Mouse (Mus musculus): ENCODE data around the gene Zfp580.
"Not testable (repeated sequence)": the region's sequence is repeated elsewhere in the genome, so short reads cannot be mapped to it uniquely, and the experiment has no call there.

Zfp580 gene

DNA sequence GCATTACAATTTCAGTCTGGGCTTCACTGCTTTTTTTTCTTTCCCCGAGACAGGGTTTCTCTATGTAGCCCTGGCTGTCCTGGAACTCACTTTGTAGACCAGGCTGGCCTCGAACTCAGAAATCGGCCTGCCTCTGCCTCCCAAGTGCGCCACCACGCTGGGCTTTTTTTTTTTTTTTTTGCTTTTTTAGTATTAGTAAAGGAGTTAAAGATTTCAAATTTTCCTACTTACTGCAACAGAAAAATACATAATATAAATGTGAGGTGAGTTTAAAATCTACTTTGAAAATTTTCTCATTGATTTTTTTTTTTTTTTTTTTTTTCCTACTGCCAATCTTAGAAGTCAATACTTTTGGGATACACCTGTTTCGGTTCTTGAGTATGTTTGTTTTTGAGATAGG, 13.5 kb downstream of the Zfp580 start:
- H3K36me3 ChIP-seq (ENCODE audit: insufficient read depth, low read length), result peaks cover 59% of the 10 kb centered on the region
- TF ChIP-seq CTCF (conservative IDR thresholded peaks at IDR 0.05; ENCODE audit: low read length) (no peak), POU5F1 (IDR thresholded peaks at IDR 0.05; ENCODE audit: borderline replicate concordance, low read length) (no peak), NANOG (IDR thresholded peaks at IDR 0.05; ENCODE audit: borderline replicate concordance, low read length) (no peak)
- H3K4me3 ChIP-seq (replicated peaks; ENCODE audit: low read length), result peak overlapping the region; percentile 97
- H3K4me1 ChIP-seq (replicated peaks; ENCODE audit: low read depth, low read length), result peaks cover 69% of the 10 kb centered on the region
- no peaks in the 10 kb centered on the region for H3K27me3 ChIP-seq (ENCODE audit: insufficient read depth, low read length)
- H3K9me3 ChIP-seq (ENCODE audit: low read length), result no peaks in the 10 kb centered on the region

DNA sequence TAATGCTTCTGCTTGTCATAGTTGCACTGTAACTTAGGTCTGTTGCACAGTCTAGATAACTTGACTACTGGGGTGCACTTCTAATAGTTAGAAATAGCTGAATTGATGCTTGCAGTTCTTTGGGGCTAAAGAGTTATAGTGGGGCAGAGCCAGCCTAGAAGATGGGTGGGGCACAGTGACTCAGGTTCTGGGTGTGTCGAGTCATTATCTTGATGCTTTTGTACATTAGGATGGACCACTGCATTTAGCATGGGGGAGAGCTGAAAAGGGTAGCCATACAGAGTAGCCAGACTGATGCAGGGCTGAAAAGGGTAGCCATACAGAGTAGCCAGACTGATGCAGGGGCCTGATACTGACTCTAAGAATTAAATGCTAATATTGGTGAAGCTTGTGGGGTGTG, 22.2 kb downstream of the Zfp580 start:
- no peak overlapping the region for H3K4me3 ChIP-seq (replicated peaks; ENCODE audit: low read length)
- H3K4me1 ChIP-seq (replicated peaks; ENCODE audit: low read depth, low read length), result peaks cover 87% of the 10 kb centered on the region
- H3K27me3 ChIP-seq (ENCODE audit: insufficient read depth, low read length), result no peaks in the 10 kb centered on the region
- no peak for TF ChIP-seq NANOG (IDR thresholded peaks at IDR 0.05; ENCODE audit: borderline replicate concordance, low read length)
- TF ChIP-seq CTCF (conservative IDR thresholded peaks at IDR 0.05; ENCODE audit: low read length), result no peak
- TF ChIP-seq POU5F1 (IDR thresholded peaks at IDR 0.05; ENCODE audit: borderline replicate concordance, low read length), result no peak
- H3K36me3 ChIP-seq (ENCODE audit: insufficient read depth, low read length), result peaks cover 98% of the 10 kb centered on the region
- no peaks in the 10 kb centered on the region for H3K9me3 ChIP-seq (ENCODE audit: low read length)

DNA sequence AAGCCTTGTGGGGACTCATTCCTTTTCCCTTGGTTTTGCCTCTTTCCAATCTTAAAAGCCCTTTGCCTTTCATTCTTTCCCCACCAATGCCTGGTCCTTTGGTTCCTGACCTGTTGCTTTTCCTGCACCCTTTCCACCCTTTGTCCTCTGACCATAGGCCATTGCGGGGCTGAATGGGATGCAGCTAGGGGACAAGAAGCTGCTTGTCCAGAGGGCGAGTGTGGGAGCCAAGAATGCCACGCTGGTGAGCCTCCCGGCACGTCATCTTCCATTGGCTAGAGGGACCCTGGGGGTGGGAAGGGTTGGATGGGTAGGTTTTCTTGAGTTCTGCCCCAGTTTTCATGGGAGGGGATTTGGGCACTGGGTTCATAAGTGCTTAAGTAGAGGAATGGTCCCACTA, 23.6 kb downstream of the Zfp580 start:
- H3K4me1 ChIP-seq (replicated peaks; ENCODE audit: low read depth, low read length), result peaks cover 79% of the 10 kb centered on the region
- peaks cover 90% of the 10 kb centered on the region for H3K36me3 ChIP-seq (ENCODE audit: insufficient read depth, low read length)
- H3K9me3 ChIP-seq (ENCODE audit: low read length), result no peaks in the 10 kb centered on the region
- H3K4me3 ChIP-seq (replicated peaks; ENCODE audit: low read length), result no peak overlapping the region
- TF ChIP-seq POU5F1 (IDR thresholded peaks at IDR 0.05; ENCODE audit: borderline replicate concordance, low read length), result no peak
- TF ChIP-seq NANOG (IDR thresholded peaks at IDR 0.05; ENCODE audit: borderline replicate concordance, low read length), result no peak
- no peak for TF ChIP-seq CTCF (conservative IDR thresholded peaks at IDR 0.05; ENCODE audit: low read length)
- no peaks in the 10 kb centered on the region for H3K27me3 ChIP-seq (ENCODE audit: insufficient read depth, low read length)

DNA sequence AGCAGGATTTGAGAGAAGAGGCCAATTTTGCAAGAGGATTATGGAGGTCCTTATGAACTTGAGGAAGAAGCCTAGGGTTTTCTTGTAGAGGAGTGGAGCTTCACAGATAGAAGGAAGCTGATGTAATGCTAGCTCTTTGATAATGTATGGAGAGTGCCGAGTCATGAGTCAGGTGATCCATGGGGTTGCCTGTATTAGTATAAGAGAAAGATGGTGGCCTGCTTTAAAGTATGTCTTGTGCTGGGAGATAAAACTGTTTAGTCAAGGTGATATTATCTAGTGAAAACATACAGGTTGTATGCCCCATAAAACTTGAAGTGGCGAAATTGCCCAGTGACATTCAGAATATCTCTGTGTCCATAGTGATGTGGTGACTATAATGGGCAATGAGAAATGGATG, 25.6 kb downstream of the Zfp580 start:
- Histone ChIP-seq H3K4me3 (replicated peaks; ENCODE audit: low read length) (no peak overlapping the region), H3K27me3 (ENCODE audit: insufficient read depth, low read length) (no peaks in the 10 kb centered on the region), H3K36me3 (ENCODE audit: insufficient read depth, low read length) (peaks cover 73% of the 10 kb centered on the region), H3K9me3 (ENCODE audit: low read length) (no peaks in the 10 kb centered on the region), H3K4me1 (replicated peaks; ENCODE audit: low read depth, low read length) (peaks cover 75% of the 10 kb centered on the region)
- TF ChIP-seq CTCF (conservative IDR thresholded peaks at IDR 0.05; ENCODE audit: low read length), result no peak
- no peak for TF ChIP-seq NANOG (IDR thresholded peaks at IDR 0.05; ENCODE audit: borderline replicate concordance, low read length)
- no peak for TF ChIP-seq POU5F1 (IDR thresholded peaks at IDR 0.05; ENCODE audit: borderline replicate concordance, low read length)

DNA sequence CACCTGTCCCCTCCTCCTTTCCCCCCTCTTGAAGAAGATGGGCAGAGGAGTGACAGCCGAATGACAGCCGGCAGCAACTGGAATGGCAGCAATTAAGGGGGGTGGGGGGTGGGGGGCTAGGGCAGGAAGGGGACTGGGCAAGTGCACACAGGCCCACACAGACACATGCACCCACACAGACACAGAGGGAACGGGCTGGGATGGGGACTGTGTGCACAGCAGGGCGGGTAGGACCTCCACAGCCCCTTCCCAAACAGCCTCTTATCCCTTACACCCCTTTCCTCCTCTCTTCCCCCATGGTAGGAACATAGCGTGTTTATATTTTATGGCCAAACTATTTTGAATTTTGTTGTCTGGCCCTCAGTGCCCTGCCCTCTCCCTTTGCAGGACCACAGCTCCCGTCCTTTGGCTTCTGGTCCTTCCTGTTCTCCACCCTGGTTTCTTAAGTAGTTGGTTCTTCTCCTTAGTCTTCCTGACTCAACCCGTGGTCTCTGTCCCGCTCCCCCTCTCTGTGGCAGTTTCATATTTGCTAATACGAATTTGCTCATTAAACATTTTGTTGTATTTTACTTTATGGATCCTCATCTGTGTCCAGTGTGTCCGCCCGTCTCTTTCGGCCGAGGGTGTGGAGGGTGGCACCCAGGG, 28.1 kb downstream of the Zfp580 start:
- peaks cover 71% of the 10 kb centered on the region for H3K36me3 ChIP-seq (ENCODE audit: insufficient read depth, low read length)
- not testable (repeated sequence) for H3K9me3 ChIP-seq (ENCODE audit: low read length); H3K27me3 ChIP-seq (ENCODE audit: insufficient read depth, low read length)
- peaks cover 68% of the 10 kb centered on the region for H3K4me1 ChIP-seq (replicated peaks; ENCODE audit: low read depth, low read length)
- peak overlapping the region; percentile 98 for H3K4me3 ChIP-seq (replicated peaks; ENCODE audit: low read length)

DNA sequence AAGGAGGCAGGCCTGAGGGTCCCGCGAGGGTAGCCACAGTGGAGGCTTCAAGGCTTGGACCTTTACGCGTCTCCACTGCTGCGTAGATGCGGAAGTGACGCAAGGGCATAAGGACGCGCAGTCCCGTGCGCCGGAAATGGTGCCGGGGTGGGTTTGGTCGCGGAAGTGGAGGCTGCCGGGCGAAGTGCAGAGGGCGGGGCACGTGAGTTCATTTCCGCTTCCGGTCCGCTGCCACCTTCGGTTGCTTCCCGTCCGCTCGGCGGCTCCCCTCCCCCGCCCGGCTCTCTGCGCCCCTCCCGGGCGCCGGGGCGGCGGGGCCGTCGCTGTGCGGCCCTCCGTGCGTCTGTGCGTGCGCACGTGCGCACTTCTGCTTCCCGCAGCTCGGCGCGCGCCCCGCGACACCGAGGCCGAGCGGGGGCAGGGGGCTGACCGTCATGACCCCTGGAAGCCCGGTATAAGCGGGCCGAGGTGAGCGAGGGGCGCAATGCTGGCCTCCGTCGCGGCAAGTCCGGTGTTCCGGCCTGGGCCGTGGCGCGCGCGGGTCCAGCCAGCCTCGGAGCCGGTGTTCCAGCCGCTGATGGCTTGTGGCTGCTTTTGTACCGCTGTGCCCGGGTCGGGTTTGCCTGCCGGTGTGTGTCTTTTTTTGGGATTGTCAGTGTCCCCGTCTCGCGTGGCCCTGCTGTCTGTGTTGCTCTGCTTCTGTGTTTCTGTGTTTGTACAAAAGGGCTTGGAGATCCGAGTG, 28.8 kb downstream of the Zfp580 start, which contains the start of gene Epn1:
TSS of gene Epn1 (plus strand) at position 226 of the 742 bp plus-strand sequence.
- no peak for TF ChIP-seq NANOG (IDR thresholded peaks at IDR 0.05; ENCODE audit: borderline replicate concordance, low read length)
- no peak for TF ChIP-seq POU5F1 (IDR thresholded peaks at IDR 0.05; ENCODE audit: borderline replicate concordance, low read length)
- TF ChIP-seq CTCF (conservative IDR thresholded peaks at IDR 0.05; ENCODE audit: low read length), result no peak
- no peaks in the 10 kb centered on the region for H3K27me3 ChIP-seq (ENCODE audit: insufficient read depth, low read length)
- H3K9me3 ChIP-seq (ENCODE audit: low read length), result no peaks in the 10 kb centered on the region
- H3K4me3 ChIP-seq (replicated peaks; ENCODE audit: low read length), result peak within 1 kb of the TSS; percentile 98
- peaks cover 68% of the 10 kb centered on the region for H3K4me1 ChIP-seq (replicated peaks; ENCODE audit: low read depth, low read length)
- peaks cover 71% of the 10 kb centered on the region for H3K36me3 ChIP-seq (ENCODE audit: insufficient read depth, low read length)

DNA sequence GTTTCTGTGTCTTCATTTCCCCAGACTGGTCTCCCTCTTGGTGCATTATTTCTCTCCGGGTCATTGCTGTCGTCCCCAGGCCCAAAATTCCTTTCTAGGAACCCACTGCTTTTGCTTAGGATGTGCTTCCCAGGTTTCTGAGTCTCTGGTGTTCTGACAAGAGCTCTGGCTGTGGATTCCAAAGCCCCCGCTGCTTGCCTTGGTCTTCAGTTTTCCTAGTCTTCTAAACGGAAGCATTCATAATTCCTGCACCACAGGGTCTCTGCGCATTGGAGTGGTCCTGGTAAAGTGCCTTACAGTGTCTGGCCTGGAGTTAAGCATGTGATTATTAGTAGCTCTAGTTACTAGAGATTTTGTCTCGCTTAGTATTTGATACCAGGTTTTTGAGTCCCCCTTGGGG, 29.5 kb downstream of the Zfp580 start:
- peak overlapping the region; percentile 98 for H3K4me3 ChIP-seq (replicated peaks; ENCODE audit: low read length)
- TF ChIP-seq POU5F1 (IDR thresholded peaks at IDR 0.05; ENCODE audit: borderline replicate concordance, low read length) (no peak), CTCF (conservative IDR thresholded peaks at IDR 0.05; ENCODE audit: low read length) (no peak), NANOG (IDR thresholded peaks at IDR 0.05; ENCODE audit: borderline replicate concordance, low read length) (no peak)
- no peaks in the 10 kb centered on the region for H3K9me3 ChIP-seq (ENCODE audit: low read length)
- H3K27me3 ChIP-seq (ENCODE audit: insufficient read depth, low read length), result no peaks in the 10 kb centered on the region
- peaks cover 71% of the 10 kb centered on the region for H3K4me1 ChIP-seq (replicated peaks; ENCODE audit: low read depth, low read length)
- peaks cover 72% of the 10 kb centered on the region for H3K36me3 ChIP-seq (ENCODE audit: insufficient read depth, low read length)

DNA sequence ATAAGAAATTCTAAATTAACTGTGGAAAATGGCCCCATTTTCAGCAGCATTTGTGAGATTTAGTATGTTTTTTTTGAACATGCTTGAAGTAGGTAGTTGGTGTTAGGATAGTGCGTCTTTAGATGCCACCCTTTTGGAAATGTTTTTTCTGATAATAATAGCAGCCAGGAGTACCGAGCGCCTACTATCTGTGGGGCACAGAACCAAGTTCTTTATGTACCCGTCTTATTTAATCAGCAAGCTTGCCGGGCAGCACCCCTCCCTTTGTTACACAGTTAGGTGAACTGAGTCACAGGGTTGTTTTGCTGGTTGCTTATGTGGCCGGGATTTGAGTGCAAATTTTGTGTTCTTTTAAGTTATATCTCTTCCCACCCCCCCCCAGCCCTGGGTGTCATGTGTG, 29.9 kb downstream of the Zfp580 start:
- TF ChIP-seq CTCF (conservative IDR thresholded peaks at IDR 0.05; ENCODE audit: low read length) (no peak), NANOG (IDR thresholded peaks at IDR 0.05; ENCODE audit: borderline replicate concordance, low read length) (no peak)
- peaks cover 73% of the 10 kb centered on the region for H3K36me3 ChIP-seq (ENCODE audit: insufficient read depth, low read length)
- H3K4me3 ChIP-seq (replicated peaks; ENCODE audit: low read length), result peak overlapping the region; percentile 98
- H3K27me3 ChIP-seq (ENCODE audit: insufficient read depth, low read length), result no peaks in the 10 kb centered on the region
- H3K4me1 ChIP-seq (replicated peaks; ENCODE audit: low read depth, low read length), result peaks cover 68% of the 10 kb centered on the region
- no peaks in the 10 kb centered on the region for H3K9me3 ChIP-seq (ENCODE audit: low read length)

DNA sequence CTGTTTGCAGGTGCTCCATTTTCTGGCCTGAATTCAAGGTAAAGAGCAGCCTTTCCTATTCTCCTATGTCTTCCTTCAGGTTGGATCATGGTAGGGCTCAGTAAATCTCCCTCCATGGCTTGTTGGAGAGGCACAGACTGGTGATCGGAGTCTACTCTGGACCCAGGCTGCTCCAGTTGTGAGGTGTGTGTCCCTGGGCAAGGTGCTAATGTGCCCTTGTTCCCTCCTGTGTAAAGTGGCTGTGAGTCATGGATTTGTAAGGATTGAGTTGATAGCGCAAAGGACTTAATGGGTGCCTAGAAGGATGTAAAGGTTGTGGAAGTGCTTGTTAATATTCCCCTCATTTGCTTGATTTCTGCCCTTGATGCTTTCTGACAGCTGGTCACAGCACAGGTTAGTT, 30.6 kb downstream of the Zfp580 start:
- H3K27me3 ChIP-seq (ENCODE audit: insufficient read depth, low read length), result no peaks in the 10 kb centered on the region
- no peak overlapping the region for H3K4me3 ChIP-seq (replicated peaks; ENCODE audit: low read length)
- TF ChIP-seq CTCF (conservative IDR thresholded peaks at IDR 0.05; ENCODE audit: low read length) (no peak), POU5F1 (IDR thresholded peaks at IDR 0.05; ENCODE audit: borderline replicate concordance, low read length) (no peak), NANOG (IDR thresholded peaks at IDR 0.05; ENCODE audit: borderline replicate concordance, low read length) (no peak)

More for the DNA sequence above, 30.6 kb downstream of the Zfp580 start:
- Histone ChIP-seq H3K36me3 (ENCODE audit: insufficient read depth, low read length) (peaks cover 73% of the 10 kb centered on the region), H3K9me3 (ENCODE audit: low read length) (no peaks in the 10 kb centered on the region), H3K4me1 (replicated peaks; ENCODE audit: low read depth, low read length) (peaks cover 62% of the 10 kb centered on the region)

Measured in E14TG2a.4 (cell line).